Mouse (Mus musculus): ENCODE results near the gene Jmjd1c.

The Jmjd1c gene

GRCm38 (mm10) chr10:67264852-67265251 lies 168.9 kb downstream of the Jmjd1c start:
- peak; percentile 62 for DNase-seq

- DNase-seq: no peak
Observed at GRCm38 (mm10) chr10:67275916-67276315, 180.0 kb downstream of the Jmjd1c start.

GRCm38 (mm10) chr10:67281852-67282251 lies 185.9 kb downstream of the Jmjd1c start:
- no peak for DNase-seq

- DNase-seq: no peak
Observed at GRCm38 (mm10) chr10:67282531-67282930, 186.6 kb downstream of the Jmjd1c start.

- no peak for DNase-seq
Observed at GRCm38 (mm10) chr10:67283516-67283915, 187.6 kb downstream of the Jmjd1c start.

GRCm38 (mm10) chr10:67284311-67284710 lies 188.4 kb downstream of the Jmjd1c start:
- DNase-seq: no peak

GRCm38 (mm10) chr10:67284761-67285175 lies 188.8 kb downstream of the Jmjd1c start:
- peak; percentile 30 for DNase-seq

- peak; percentile 83 for DNase-seq
Observed at GRCm38 (mm10) chr10:67285176-67285814, 189.4 kb downstream of the Jmjd1c start, which contains the start of gene Nrbf2. Gene Nrbf2 (minus strand): TSS chr10:67285305.

- DNase-seq: peak; percentile 70
Observed at GRCm38 (mm10) chr10:67287877-67288276, 192.0 kb downstream of the Jmjd1c start.

- no peak for DNase-seq
Observed at GRCm38 (mm10) chr10:67290622-67291021, 194.7 kb downstream of the Jmjd1c start.

GRCm38 (mm10) chr10:67291087-67291486 lies 195.2 kb downstream of the Jmjd1c start:
- no peak for DNase-seq

- DNase-seq: no peak
Observed at GRCm38 (mm10) chr10:67295331-67295730, 199.4 kb downstream of the Jmjd1c start.

GRCm38 (mm10) chr10:67295938-67296466 lies 200.1 kb downstream of the Jmjd1c start:
- no peak for DNase-seq

- no peak for DNase-seq
Observed at GRCm38 (mm10) chr10:67296482-67297152, 200.7 kb downstream of the Jmjd1c start.

GRCm38 (mm10) chr10:67297175-67297855 lies 201.4 kb downstream of the Jmjd1c start:
- DNase-seq: no peak

GRCm38 (mm10) chr10:67298856-67299255 lies 202.9 kb downstream of the Jmjd1c start:
- no peak for DNase-seq

- no peak for DNase-seq
Observed at GRCm38 (mm10) chr10:67299285-67299684, 203.4 kb downstream of the Jmjd1c start.

- DNase-seq: no peak
Observed at GRCm38 (mm10) chr10:67301046-67301445, 205.1 kb downstream of the Jmjd1c start.

GRCm38 (mm10) chr10:67302340-67302739 lies 206.4 kb downstream of the Jmjd1c start:
- no peak for DNase-seq

Measured in right cerebral cortex, postnatal 14 days (tissue).